Mouse (Mus musculus) forebrain, postnatal 0 days (tissue): ENCODE data around the gene Smpd3. TPM values are rescaled to one million over a fixed set of nuclear protein-coding genes. Genes with fewer than 3 reads are reported as not detected.

ENCODE experiments used
- ATAC-seq: fragments of 200-750 bp; cut with Nextera tagmentation; 2 replicates; pipeline ENCODE4 v1.8.0; 2017; ENCODE audit warnings: mild to moderate bottlenecking, moderate library complexity
- DNase-seq: peaks from one replicate; pipeline ENCODE4 v3.0.0-alpha.2; 2015
- H3K27ac ChIP-seq: fragments of 300-500 bp; sonication (generic); 2 replicates; pipeline ENCODE4 v1.5.1; 2014; ENCODE audit warnings: low read depth, mild to moderate bottlenecking, antibody characterized with exemption, low read length, moderate library complexity, mixed read lengths
- H3K27me3 ChIP-seq: fragments of 300-500 bp; sonication (generic); 2 replicates; pipeline ENCODE4 v1.6.1; 2014; ENCODE audit warnings: mild to moderate bottlenecking, low read length, mixed read lengths; ENCODE audit not compliant: insufficient read depth
- H3K36me3 ChIP-seq: fragments of 300-500 bp; sonication (generic); 2 replicates; pipeline ENCODE4 v1.6.1; 2014; ENCODE audit warnings: mild to moderate bottlenecking, moderate library complexity; ENCODE audit not compliant: insufficient read depth
- H3K4me1 ChIP-seq: fragments of 300-500 bp; sonication (generic); 2 replicates; pipeline ENCODE4 v1.6.1; 2014; ENCODE audit warnings: antibody characterized with exemption; ENCODE audit not compliant: insufficient read depth
- H3K4me2 ChIP-seq: fragments of 300-500 bp; sonication (generic); 2 replicates; pipeline ENCODE4 v1.6.1; 2014; ENCODE audit warnings: low read depth, mild to moderate bottlenecking, moderate library complexity
- H3K4me3 ChIP-seq: fragments of 300-500 bp; sonication (generic); 2 replicates; pipeline ENCODE4 v1.5.1; 2014; ENCODE audit warnings: low read depth, low read length, mixed read lengths
- H3K9ac ChIP-seq: fragments of 300-500 bp; sonication (generic); 2 replicates; pipeline ENCODE4 v1.6.1; 2014; ENCODE audit warnings: mild to moderate bottlenecking
- H3K9me3 ChIP-seq: fragments of 300-500 bp; sonication (generic); 2 replicates; pipeline ENCODE4 v1.6.1; 2016; ENCODE audit warnings: low read length
- CTCF ChIP-seq: sonication (generic); IDR thresholded peaks from 2 replicates; pipeline ENCODE4 v1.5.1; 2016; ENCODE audit warnings: antibody characterized with exemption, control low read depth, low read depth
- WGBS: fragments of 180-500 bp; shearing (Covaris S2); extraction: QIAGEN DNeasy Blood & Tissue Kit; methylation state at CpG from one replicate; pipeline ENCODE4 v1.1.7; 2014; 5-methylcytosine and 5-hydroxymethylcytosine counted together
- polyA plus RNA-seq: library from polyadenylated mRNA; unstranded; fragments of >200 nt; fragmentation: Nextera tagmentation; extraction: Ambion mirVana; gene quantifications from 2 replicates; pipeline ENCODE4 v1.2.1, GENCODE M21; 2015
- total RNA-seq: library from RNA; depleted of rRNA; stranded (reverse); fragments of >200 nt; gene quantifications from 2 replicates; pipeline ENCODE4 v1.2.3, GENCODE M21; 2014; rRNA removed

Gene Smpd3
- total and polyA plus RNA-seq, 2 experiments from 2014 or later, result 84.8 to 114 TPM

DNA sequence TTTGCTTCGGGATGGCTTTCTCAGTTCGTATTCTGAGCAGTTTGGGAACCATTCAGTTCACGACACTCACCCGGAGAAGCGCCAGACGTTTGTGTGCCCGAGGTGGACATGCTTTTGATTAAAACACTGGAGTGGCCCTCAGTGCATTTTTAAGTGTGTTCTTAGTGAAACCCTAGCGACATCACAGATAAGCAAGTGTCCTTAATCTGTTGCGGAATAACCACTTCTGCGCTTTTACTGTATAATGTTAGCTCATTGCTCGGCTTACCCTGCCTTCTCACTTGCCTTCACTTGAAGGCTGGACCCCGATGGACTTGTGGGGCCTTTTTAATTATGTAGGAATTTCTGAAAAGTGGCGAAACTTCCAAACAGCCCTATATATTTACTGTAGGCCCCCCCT is 126.4 kb downstream of the Smpd3 start:
- Histone ChIP-seq H3K4me2 (peak overlapping the region; percentile 60), H3K9me3 (no peaks in the 10 kb centered on the region), H3K4me3 (peak overlapping the region; percentile 57), H3K27me3 (no peaks in the 10 kb centered on the region), H3K27ac (peak overlapping the region; percentile 89), H3K36me3 (peaks cover 20% of the 10 kb centered on the region), H3K4me1 (peaks cover 9% of the 10 kb centered on the region; the same call in 1 of the 2 replicates), H3K9ac (peak overlapping the region; percentile 63)
- WGBS, result 3% methylated on average over 13 of the region's 13 CpGs
- no peak for TF ChIP-seq CTCF
- ATAC-seq (no peak), DNase-seq (no peak)

DNA sequence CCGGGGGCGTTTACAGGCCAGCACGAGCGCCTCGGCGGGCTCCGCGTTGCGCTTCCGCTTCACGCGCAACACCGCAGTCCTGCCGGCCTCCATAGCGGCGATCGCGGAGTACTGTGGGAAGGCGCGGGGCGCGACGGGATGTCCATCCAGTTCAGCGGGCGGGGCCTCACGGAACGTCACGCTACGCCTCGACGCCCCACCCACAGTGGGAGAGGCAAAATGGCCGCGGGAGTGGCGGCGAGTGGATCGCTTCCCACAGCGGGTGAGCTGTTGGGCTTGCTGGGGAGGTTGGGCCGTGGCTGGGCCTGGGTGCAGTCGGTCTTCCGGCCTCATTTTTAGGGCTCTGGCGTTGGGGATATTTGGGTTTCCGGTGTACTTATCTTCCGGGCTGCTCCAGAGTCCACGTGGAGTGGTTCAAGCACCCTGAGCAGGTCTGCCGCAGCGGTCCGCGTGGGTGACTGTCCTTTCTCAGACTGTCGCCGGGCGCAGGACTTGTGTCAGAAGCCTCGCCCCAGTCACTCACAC is 126.9 kb downstream of the Smpd3 start, which contains the start of the genes Slc7a6os and Prmt7:
TSS of gene Slc7a6os (minus strand) at position 115 of the 525 bp plus-strand sequence.
TSS of gene Prmt7 (plus strand) at position 116 of the 525 bp plus-strand sequence.
- H3K36me3 ChIP-seq, result peaks cover 19% of the 10 kb centered on the region
- no peaks in the 10 kb centered on the region for H3K9me3 ChIP-seq
- peak within 1 kb of the TSS; percentile 57 for H3K4me3 ChIP-seq
- peak; percentile 24 for TF ChIP-seq CTCF
- H3K9ac ChIP-seq, result peak within 1 kb of the TSS; percentile 63
- under 1% methylated on average over 52 of the region's 52 CpGs for WGBS
- no peaks in the 10 kb centered on the region for H3K27me3 ChIP-seq
- peak within 1 kb of the TSS; percentile 60 for H3K4me2 ChIP-seq
- peak within 1 kb of the TSS; percentile 89 for H3K27ac ChIP-seq
- peak; percentile 99 for ATAC-seq
- H3K4me1 ChIP-seq, result peaks cover 9% of the 10 kb centered on the region; the same call in 1 of the 2 replicates
- DNase-seq, result peak; percentile 96

DNA sequence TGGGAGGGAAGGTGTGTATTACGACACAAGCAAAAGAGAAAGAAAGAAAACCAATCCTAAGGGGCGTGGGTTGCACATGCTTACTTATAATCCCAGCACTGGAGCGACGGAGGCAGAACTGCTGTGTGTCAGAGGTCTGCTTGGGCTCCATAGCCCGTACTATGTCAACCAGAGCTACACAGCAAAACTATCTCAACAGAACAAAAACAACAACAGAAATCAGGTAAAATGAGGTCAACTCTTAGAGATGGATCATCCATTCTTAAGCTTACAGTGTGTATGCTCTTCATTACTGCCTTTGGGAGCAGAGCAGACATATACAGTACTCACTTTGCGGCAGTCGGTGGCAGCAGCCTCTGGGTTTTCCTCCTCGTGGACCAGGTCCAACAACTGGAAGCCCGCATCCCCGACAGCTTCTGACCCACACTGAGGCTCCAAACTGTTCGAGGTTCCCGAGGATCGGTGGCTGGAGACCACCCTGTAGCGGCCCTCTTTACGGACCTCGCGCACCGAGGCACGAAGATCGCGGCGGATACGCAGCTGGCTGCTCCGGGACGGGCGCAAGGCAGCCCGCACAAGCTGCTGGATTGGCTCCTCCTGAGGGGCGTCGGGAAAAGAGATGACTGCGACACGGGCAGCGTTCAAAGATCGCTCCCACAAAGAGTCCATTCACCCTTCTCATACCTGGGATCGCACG is 127.6 kb downstream of the Smpd3 start:
- under 1% methylated on average over 35 of the region's 35 CpGs for WGBS
- peak; percentile 20; the same call in 1 of the 2 replicates for TF ChIP-seq CTCF
- Histone ChIP-seq H3K27me3 (no peaks in the 10 kb centered on the region), H3K9me3 (no peaks in the 10 kb centered on the region), H3K36me3 (peaks cover 23% of the 10 kb centered on the region), H3K4me2 (peak overlapping the region; percentile 60), H3K27ac (peak overlapping the region; percentile 89), H3K4me3 (peak overlapping the region; percentile 57), H3K9ac (peak overlapping the region; percentile 63), H3K4me1 (peaks cover 9% of the 10 kb centered on the region; the same call in 1 of the 2 replicates)
- peak; percentile 72 for ATAC-seq
- DNase-seq, result no peak

Other genes with a start within 250 kb of the Smpd3 start
- 0.14 TPM in 1 of 2 replicates, not detected in the other for gene Esrp2, start 201.0 kb downstream of the Smpd3 start, total RNA-seq
- not detected in 2 replicates for gene Esrp2, start 201.0 kb downstream of the Smpd3 start, polyA plus RNA-seq
- gene Pla2g15, start 187.6 kb downstream of the Smpd3 start, total RNA-seq, result 16.0 and 17.8 TPM in 2 replicates
- gene Pla2g15, start 187.6 kb downstream of the Smpd3 start, polyA plus RNA-seq, result 11.7 and 15.6 TPM in 2 replicates
- 29.9 and 43.6 TPM in 2 replicates for gene Slc7a6, start 169.1 kb downstream of the Smpd3 start, total RNA-seq
- gene Slc7a6, start 169.1 kb downstream of the Smpd3 start, polyA plus RNA-seq, result 48.9 and 50.8 TPM in 2 replicates
- 59.3 and 73.1 TPM in 2 replicates for gene Slc7a6os, start 127.1 kb downstream of the Smpd3 start, total RNA-seq
- gene Slc7a6os, start 127.1 kb downstream of the Smpd3 start, polyA plus RNA-seq, result 32.4 and 36.3 TPM in 2 replicates
- 65.5 and 72.5 TPM in 2 replicates for gene Prmt7, start 127.1 kb downstream of the Smpd3 start, total RNA-seq
- gene Prmt7, start 127.1 kb downstream of the Smpd3 start, polyA plus RNA-seq, result 47.0 and 49.6 TPM in 2 replicates
- 36.7 and 39.2 TPM in 2 replicates for gene Zfp90, start 77.3 kb upstream of the Smpd3 start, total RNA-seq
- 32.5 and 38.0 TPM in 2 replicates for gene Zfp90, start 77.3 kb upstream of the Smpd3 start, polyA plus RNA-seq
- gene 6030452D12Rik, start 162.5 kb upstream of the Smpd3 start, total RNA-seq, result not detected in 2 replicates
- not detected in 2 replicates for gene 6030452D12Rik, start 162.5 kb upstream of the Smpd3 start, polyA plus RNA-seq
- gene Cdh3, start 172.9 kb upstream of the Smpd3 start, total RNA-seq, result 0.85 and 1.3 TPM in 2 replicates
- 1.2 and 1.4 TPM in 2 replicates for gene Cdh3, start 172.9 kb upstream of the Smpd3 start, polyA plus RNA-seq
- 41.5 and 48.4 TPM in 2 replicates for gene Gm10073, start 235.5 kb upstream of the Smpd3 start, total RNA-seq
- gene Gm10073, start 235.5 kb upstream of the Smpd3 start, polyA plus RNA-seq, result 5.1 and 7.1 TPM in 2 replicates